Mouse (Mus musculus): ENCODE measurements around the gene Pdcd1lg2.

Gene Pdcd1lg2

GRCm38 (mm10) chr19:29469686-29470254 lies 59.1 kb downstream of the Pdcd1lg2 start:
- DNase-seq (ENCODE audit: low spot score): no peak

- peak; percentile 54 for DNase-seq (ENCODE audit: low spot score)
Observed at GRCm38 (mm10) chr19:29470652-29471051, 59.9 kb downstream of the Pdcd1lg2 start.

GRCm38 (mm10) chr19:29472424-29472823 lies 61.7 kb downstream of the Pdcd1lg2 start:
- DNase-seq (ENCODE audit: low spot score): no peak

GRCm38 (mm10) chr19:29472946-29473345 lies 62.2 kb downstream of the Pdcd1lg2 start:
- DNase-seq (ENCODE audit: low spot score): no peak

GRCm38 (mm10) chr19:29474803-29475202 lies 64.1 kb downstream of the Pdcd1lg2 start:
- DNase-seq (ENCODE audit: low spot score): no peak

- no peak for DNase-seq (ENCODE audit: low spot score)
Observed at GRCm38 (mm10) chr19:29475210-29475620, 64.5 kb downstream of the Pdcd1lg2 start.

- DNase-seq (ENCODE audit: low spot score): peak; percentile 30
Observed at GRCm38 (mm10) chr19:29478598-29478997, 67.9 kb downstream of the Pdcd1lg2 start.

GRCm38 (mm10) chr19:29481578-29481977 lies 70.9 kb downstream of the Pdcd1lg2 start:
- DNase-seq (ENCODE audit: low spot score): no peak

- no peak for DNase-seq (ENCODE audit: low spot score)
Observed at GRCm38 (mm10) chr19:29482148-29482547, 71.4 kb downstream of the Pdcd1lg2 start.

- DNase-seq (ENCODE audit: low spot score): peak; percentile 52
Observed at GRCm38 (mm10) chr19:29482637-29483036, 71.9 kb downstream of the Pdcd1lg2 start.

- no peak for DNase-seq (ENCODE audit: low spot score)
Observed at GRCm38 (mm10) chr19:29483386-29483785, 72.7 kb downstream of the Pdcd1lg2 start.

- DNase-seq (ENCODE audit: low spot score): no peak
Observed at GRCm38 (mm10) chr19:29484537-29484936, 73.8 kb downstream of the Pdcd1lg2 start.

- peak; percentile 76 for DNase-seq (ENCODE audit: low spot score)
Observed at GRCm38 (mm10) chr19:29485257-29485948, 74.7 kb downstream of the Pdcd1lg2 start.

- DNase-seq (ENCODE audit: low spot score): no peak
Observed at GRCm38 (mm10) chr19:29486545-29487206, 76.0 kb downstream of the Pdcd1lg2 start.

GRCm38 (mm10) chr19:29487326-29488072 lies 76.8 kb downstream of the Pdcd1lg2 start:
- DNase-seq (ENCODE audit: low spot score): no peak

GRCm38 (mm10) chr19:29488073-29488390 lies 77.3 kb downstream of the Pdcd1lg2 start:
- no peak for DNase-seq (ENCODE audit: low spot score)

GRCm38 (mm10) chr19:29488420-29488819 lies 77.7 kb downstream of the Pdcd1lg2 start:
- DNase-seq (ENCODE audit: low spot score): no peak

- DNase-seq (ENCODE audit: low spot score): peak; percentile 39
Observed at GRCm38 (mm10) chr19:29489785-29490284, 79.1 kb downstream of the Pdcd1lg2 start.

- DNase-seq (ENCODE audit: low spot score): no peak
Observed at GRCm38 (mm10) chr19:29491467-29491866, 80.7 kb downstream of the Pdcd1lg2 start.

- no peak for DNase-seq (ENCODE audit: low spot score)
Observed at GRCm38 (mm10) chr19:29494454-29494853, 83.7 kb downstream of the Pdcd1lg2 start.

- no peak for DNase-seq (ENCODE audit: low spot score)
Observed at GRCm38 (mm10) chr19:29496001-29496597, 85.4 kb downstream of the Pdcd1lg2 start.

Data from adipocyte (in vitro differentiated cells).